ENCODE assay signal across 17 mouse cellular contexts in genomic region chr15:93201956-93202355, GRCm38 (mm10).
DNase-seq lines count a peak whose midpoint lies in the region; TF ChIP-seq lines count a peak whose summit lies in the region.
"Had no signal": no experiment of that assay in that cellular context is flagged by ENCODE, and none has a peak within 500 bp of the region (broad histone marks: within the 10 kb centered on the region; RNA-seq: fewer than 3 reads in every experiment).

No protein-coding gene starts in this region.

- TF ChIP-seq CTCF in gastrocnemius, adult 2 months (IDR thresholded peaks at IDR 0.05): no peak

- peak; percentile 35 for DNase-seq in gastrocnemius, adult 2 months
- no peak for DNase-seq in gastrocnemius, postnatal 36 days
- peak; percentile 71 for DNase-seq in adipocyte (ENCODE audit: low spot score)
- DNase-seq in fibroblast of lung, adult 2 months (ENCODE audit: low read depth): peak; percentile 35
- DNase-seq in lung, postnatal 10 days: peak; percentile 30
- no peak for DNase-seq in layer of hippocampus, adult 18-20 months (ENCODE audit: low spot score in 2 of 2)
- no peak for DNase-seq in left cerebral cortex, postnatal 4 days
- DNase-seq in urinary bladder, postnatal 10 days (ENCODE audit: low spot score): no peak
- DNase-seq: cerebellum, postnatal 14 days; heart, postnatal 10 days; retina, postnatal 1 day; thymus, postnatal 25 days had no signal

- H3K4me3 ChIP-seq in gastrocnemius, adult 2 months: no peak overlapping the region
- H3K4me3 ChIP-seq: erythroblast, embryonic 14.5 days; neural tube, embryonic 12.5 days; stomach, embryonic 15.5 days had no signal

- no peak overlapping the region for H3K27ac ChIP-seq in gastrocnemius, adult 2 months
- H3K27ac ChIP-seq: hindbrain, embryonic 14.5 days; kidney, postnatal 0 days; neural tube, embryonic 12.5 days; stomach, embryonic 15.5 days had no signal

- intact Hi-C loops in gastrocnemius, adult 2 months (cut with DNase I): no loop called here
- intact Hi-C loops in gastrocnemius, postnatal 36 days (cut with DNase I): no loop called here
- intact Hi-C loops in left cerebral cortex, postnatal 4 days (cut with DNase I): no loop called here

Comparison
In these comparisons a context has a peak if more than half of its experiments do, and no peak if none do; other contexts are left out.
1. DNase-seq: peak in gastrocnemius, adult 2 months (single experiment), adipocyte (single experiment), fibroblast of lung, adult 2 months (single experiment) and lung, postnatal 10 days (single experiment); none in gastrocnemius, postnatal 36 days (0 of 2), layer of hippocampus, adult 18-20 months (0 of 2), left cerebral cortex, postnatal 4 days (single experiment) and urinary bladder, postnatal 10 days (single experiment).